Mouse (Mus musculus) forebrain, embryonic 15.5 days (tissue): Measurements from ENCODE around the gene Id1. TPM values are rescaled to one million over a fixed set of nuclear protein-coding genes. Genes with fewer than 3 reads are reported as not detected.

Experiments
- ATAC-seq: fragments of 200-750 bp; cut with Nextera tagmentation; replicated peaks from 2 replicates; pipeline ENCODE4 v1.8.0; 2017; ENCODE audit warnings: mild to moderate bottlenecking, moderate TSS enrichment, moderate library complexity
- H3K27ac ChIP-seq: fragments of 300-500 bp; sonication (generic); replicated peaks from 2 replicates; pipeline ENCODE4 v1.5.1; 2015; ENCODE audit warnings: mild to moderate bottlenecking, inconsistent platforms
- H3K27me3 ChIP-seq: fragments of 300-500 bp; sonication (generic); 2 replicates; pipeline ENCODE4 v1.6.1; 2015; ENCODE audit warnings: inconsistent platforms
- H3K36me3 ChIP-seq: fragments of 300-500 bp; sonication (generic); 2 replicates; pipeline ENCODE4 v1.6.1; 2015; ENCODE audit warnings: mild to moderate bottlenecking, inconsistent platforms
- H3K4me1 ChIP-seq: fragments of 300-500 bp; sonication (generic); 2 replicates; pipeline ENCODE4 v1.6.1; 2015; ENCODE audit warnings: inconsistent platforms
- H3K4me2 ChIP-seq: fragments of 300-500 bp; sonication (generic); replicated peaks from 2 replicates; pipeline ENCODE4 v1.6.1; 2015; ENCODE audit warnings: mild to moderate bottlenecking, inconsistent platforms
- H3K4me3 ChIP-seq: fragments of 300-500 bp; sonication (generic); 2 replicates; pipeline ENCODE4 v1.5.1; 2015; ENCODE audit warnings: mild to moderate bottlenecking, inconsistent platforms
- H3K9ac ChIP-seq: fragments of 300-500 bp; sonication (generic); replicated peaks from 2 replicates; pipeline ENCODE4 v1.6.1; 2015; ENCODE audit warnings: mild to moderate bottlenecking, inconsistent platforms
- H3K9me3 ChIP-seq: fragments of 300-500 bp; sonication (generic); 2 replicates; pipeline ENCODE4 v1.6.1; 2016; ENCODE audit warnings: inconsistent platforms
- WGBS: fragments of 180-500 bp; shearing (Covaris S2); methylation state at CpG from one replicate; pipeline ENCODE4 v1.1.7; 2015; ENCODE audit warnings: mixed read lengths; 5-methylcytosine and 5-hydroxymethylcytosine counted together
- polyA plus RNA-seq: library from polyadenylated mRNA; unstranded; fragments of >200 nt; fragmentation: Nextera tagmentation; extraction: Ambion mirVana; gene quantifications from 2 replicates; pipeline ENCODE4 v1.2.1, GENCODE M21; 2015

Id1 gene
- polyA plus RNA-seq, 1 experiment from 2014 or later, result 32.0 TPM

DNA sequence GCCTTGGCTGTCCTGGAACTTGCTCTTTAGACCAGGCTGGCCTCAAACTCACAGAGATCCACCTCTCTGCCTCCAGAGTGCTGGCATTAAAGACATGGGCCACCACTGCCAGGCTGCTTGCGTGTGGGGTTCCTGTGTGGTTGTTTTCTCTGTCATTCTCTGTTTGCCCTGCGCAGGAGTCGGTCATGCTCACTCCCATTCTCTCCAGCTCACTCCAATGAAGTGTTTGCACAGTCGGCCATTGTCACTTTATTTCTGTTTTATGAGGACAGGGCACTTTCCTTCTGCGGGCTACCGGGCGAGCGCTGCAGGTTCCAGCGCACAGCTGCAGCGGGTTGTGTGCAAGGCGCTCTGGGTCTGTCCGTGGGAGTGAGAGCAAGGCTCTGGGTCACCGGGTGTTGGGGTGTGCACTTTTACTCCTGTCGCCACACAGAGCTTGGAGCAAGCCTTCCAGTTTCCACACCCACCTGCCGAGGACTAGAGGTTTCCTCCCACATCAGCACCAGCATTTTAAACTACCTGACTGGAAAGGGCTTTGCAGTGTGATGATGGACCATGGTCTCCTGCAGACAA is 10.8 kb upstream of the Id1 start:
- Histone ChIP-seq H3K9me3 (no peaks in the 10 kb centered on the region), H3K27ac (no peak overlapping the region), H3K4me2 (no peak overlapping the region), H3K36me3 (no peaks in the 10 kb centered on the region), H3K4me3 (no peak overlapping the region), H3K9ac (no peak overlapping the region), H3K27me3 (no peaks in the 10 kb centered on the region), H3K4me1 (peaks cover 10% of the 10 kb centered on the region)
- WGBS, result 69% methylated on average over 15 of the region's 15 CpGs
- ATAC-seq, result no peak

GRCm38 (mm10) chr2:152726213-152726612 is 9.8 kb upstream of the Id1 start:
- Histone ChIP-seq H3K27ac (no peak overlapping the region), H3K36me3 (no peaks in the 10 kb centered on the region), H3K4me2 (no peak overlapping the region), H3K4me1 (peaks cover 10% of the 10 kb centered on the region), H3K27me3 (no peaks in the 10 kb centered on the region), H3K9me3 (no peaks in the 10 kb centered on the region), H3K9ac (no peak overlapping the region), H3K4me3 (no peak overlapping the region)
- ATAC-seq, result no peak
- 89% methylated on average over 6 of the region's 6 CpGs for WGBS

DNA sequence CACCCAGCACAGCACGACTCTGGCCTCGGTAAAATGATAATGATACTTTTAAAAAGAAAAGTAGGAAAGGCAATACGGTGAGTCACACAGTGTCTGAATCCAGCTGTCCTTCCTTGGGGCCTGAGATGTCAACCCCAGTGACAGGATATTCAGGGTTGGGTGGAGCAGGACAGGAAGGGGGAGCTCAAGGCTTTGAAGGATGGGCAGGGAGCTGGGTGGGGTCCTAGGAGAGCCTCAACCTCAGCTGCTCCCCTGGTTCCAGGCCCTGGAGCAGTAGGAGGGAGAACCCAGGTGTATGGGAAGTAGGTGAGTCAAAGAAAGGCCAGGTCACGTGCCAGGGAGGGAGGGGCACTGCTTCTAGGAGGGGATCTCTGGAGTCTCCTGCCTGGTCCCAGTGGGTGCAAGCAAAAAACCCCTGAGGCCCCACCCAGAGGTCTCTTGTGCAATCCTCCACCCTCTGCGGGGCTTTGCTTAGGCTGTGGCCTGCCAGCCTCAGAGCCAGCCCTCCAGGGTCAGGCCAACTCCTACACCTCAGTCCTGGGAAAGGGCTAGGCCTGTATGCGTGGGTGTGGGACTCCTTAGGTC is 9.2 kb upstream of the Id1 start:
- no peak overlapping the region for H3K4me2 ChIP-seq
- H3K9ac ChIP-seq, result no peak overlapping the region
- H3K4me1 ChIP-seq, result peaks cover 10% of the 10 kb centered on the region
- no peak overlapping the region for H3K27ac ChIP-seq
- no peaks in the 10 kb centered on the region for H3K27me3 ChIP-seq
- H3K36me3 ChIP-seq, result no peaks in the 10 kb centered on the region
- H3K4me3 ChIP-seq, result no peak overlapping the region
- ATAC-seq, result no peak
- 79% methylated on average over 6 of the region's 6 CpGs for WGBS
- no peaks in the 10 kb centered on the region for H3K9me3 ChIP-seq

GRCm38 (mm10) chr2:152727795-152728510 is 8.1 kb upstream of the Id1 start:
- peaks cover 10% of the 10 kb centered on the region for H3K4me1 ChIP-seq
- 89% methylated on average over 14 of the region's 14 CpGs for WGBS
- H3K4me3 ChIP-seq, result no peak overlapping the region
- H3K36me3 ChIP-seq, result no peaks in the 10 kb centered on the region
- H3K9me3 ChIP-seq, result no peaks in the 10 kb centered on the region
- no peak overlapping the region for H3K9ac ChIP-seq
- H3K27me3 ChIP-seq, result no peaks in the 10 kb centered on the region
- no peak for ATAC-seq
- 0 out of 2 replicates have a peak overlapping the region, but pooled peaks have one; percentile 37 for H3K27ac ChIP-seq
- no peak overlapping the region for H3K4me2 ChIP-seq

GRCm38 (mm10) chr2:152728594-152728993 is 7.5 kb upstream of the Id1 start:
- Histone ChIP-seq H3K4me1 (peaks cover 9% of the 10 kb centered on the region), H3K27me3 (no peaks in the 10 kb centered on the region), H3K9me3 (no peaks in the 10 kb centered on the region), H3K4me2 (no peak overlapping the region), H3K4me3 (no peak overlapping the region), H3K27ac (no peak overlapping the region), H3K36me3 (no peaks in the 10 kb centered on the region), H3K9ac (no peak overlapping the region)
- 89% methylated on average over 7 of the region's 7 CpGs for WGBS
- ATAC-seq, result no peak

GRCm38 (mm10) chr2:152729013-152729635 is 6.9 kb upstream of the Id1 start:
- no peaks in the 10 kb centered on the region for H3K27me3 ChIP-seq
- H3K4me2 ChIP-seq, result no peak overlapping the region
- no peak overlapping the region for H3K4me3 ChIP-seq
- WGBS, result 68% methylated on average over 8 of the region's 8 CpGs
- no peak overlapping the region for H3K27ac ChIP-seq
- H3K9ac ChIP-seq, result no peak overlapping the region
- no peaks in the 10 kb centered on the region for H3K36me3 ChIP-seq
- no peaks in the 10 kb centered on the region for H3K9me3 ChIP-seq
- 0 out of 2 replicates have a peak, but pooled peaks cover 4% of the 10 kb centered on the region for H3K4me1 ChIP-seq
- 0 out of 2 replicates have a peak, but pooled peaks have one; percentile 31 for ATAC-seq

GRCm38 (mm10) chr2:152729636-152730020 is 6.4 kb upstream of the Id1 start:
- H3K4me2 ChIP-seq, result no peak overlapping the region
- WGBS, result 67% methylated on average over 7 of the region's 7 CpGs
- no peak overlapping the region for H3K27ac ChIP-seq
- H3K9ac ChIP-seq, result no peak overlapping the region
- H3K4me3 ChIP-seq, result no peak overlapping the region
- H3K36me3 ChIP-seq, result no peaks in the 10 kb centered on the region
- no peaks in the 10 kb centered on the region for H3K27me3 ChIP-seq
- no peak for ATAC-seq
- peaks cover 9% of the 10 kb centered on the region for H3K4me1 ChIP-seq
- no peaks in the 10 kb centered on the region for H3K9me3 ChIP-seq

- H3K4me2 ChIP-seq, result no peak overlapping the region
- H3K4me3 ChIP-seq, result no peak overlapping the region
- 78% methylated on average over 2 of the region's 2 CpGs for WGBS
- peaks cover 43% of the 10 kb centered on the region for H3K4me1 ChIP-seq
- H3K9ac ChIP-seq, result no peak overlapping the region
- no peaks in the 10 kb centered on the region for H3K9me3 ChIP-seq
- no peaks in the 10 kb centered on the region for H3K27me3 ChIP-seq
- no peak for ATAC-seq
- no peak overlapping the region for H3K27ac ChIP-seq
- H3K36me3 ChIP-seq, result no peaks in the 10 kb centered on the region
Measured at GRCm38 (mm10) chr2:152733201-152733600, 2.9 kb upstream of the Id1 start.

- Histone ChIP-seq H3K4me2 (peak overlapping the region; percentile 94), H3K27ac (no peak overlapping the region; the same call in 1 of the 2 replicates), H3K4me3 (peak overlapping the region; percentile 53), H3K4me1 (peaks cover 50% of the 10 kb centered on the region), H3K9ac (no peak overlapping the region; the same call in 1 of the 2 replicates), H3K36me3 (no peaks in the 10 kb centered on the region), H3K27me3 (no peaks in the 10 kb centered on the region), H3K9me3 (no peaks in the 10 kb centered on the region)
- ATAC-seq, result no peak; the same call in 1 of the 2 replicates
- 13% methylated on average over 10 of the region's 10 CpGs for WGBS
Measured at GRCm38 (mm10) chr2:152734501-152734900, 1.6 kb upstream of the Id1 start.

- WGBS, result under 1% methylated on average over 28 of the region's 28 CpGs
- Histone ChIP-seq H3K9me3 (no peaks in the 10 kb centered on the region), H3K4me1 (peaks cover 53% of the 10 kb centered on the region), H3K27me3 (no peaks in the 10 kb centered on the region), H3K9ac (peak overlapping the region; percentile 5), H3K27ac (peak overlapping the region; percentile 71), H3K36me3 (no peaks in the 10 kb centered on the region), H3K4me3 (peak overlapping the region; percentile 53), H3K4me2 (peak overlapping the region; percentile 94)
- ATAC-seq, result peak; percentile 96
Measured at GRCm38 (mm10) chr2:152734984-152735383, 1.1 kb upstream of the Id1 start.

- under 1% methylated on average over 22 of the region's 22 CpGs for WGBS
- H3K4me1 ChIP-seq, result peaks cover 60% of the 10 kb centered on the region
- H3K27me3 ChIP-seq, result no peaks in the 10 kb centered on the region
- peak overlapping the region; percentile 49 for H3K9ac ChIP-seq
- H3K4me2 ChIP-seq, result peak overlapping the region; percentile 94
- no peaks in the 10 kb centered on the region for H3K36me3 ChIP-seq
- H3K9me3 ChIP-seq, result no peaks in the 10 kb centered on the region
- ATAC-seq, result no peak
- peak overlapping the region; percentile 38; the same call in 1 of the 2 replicates for H3K27ac ChIP-seq
- H3K4me3 ChIP-seq, result peak overlapping the region; percentile 53
Measured at GRCm38 (mm10) chr2:152736748-152737147, 697 bp downstream of the Id1 start.
